Mouse (Mus musculus) bone marrow, adult 2 months (tissue): ENCODE measurements around the gene Ccnk. TPM values are rescaled to one million over a fixed set of nuclear protein-coding genes. Genes with fewer than 3 reads are reported as not detected.

ENCODE experiments used
- H3K27ac ChIP-seq: fragments of 200-500 bp; 2 replicates; pipeline ENCODE4 v1.5.1; 2012; ENCODE audit warnings: low read depth, mild to moderate bottlenecking, control low read depth, inconsistent platforms, low read length; ENCODE audit not compliant: control insufficient read depth, poor library complexity, insufficient read depth
- H3K4me1 ChIP-seq: fragments of 200-500 bp; 2 replicates; pipeline ENCODE4 v1.6.1; 2011; ENCODE audit warnings: low read length; ENCODE audit not compliant: control insufficient read depth, insufficient read depth
- H3K4me3 ChIP-seq: fragments of 200-500 bp; replicated peaks from 2 replicates; pipeline ENCODE3; 2011; ENCODE audit warnings: mild to moderate bottlenecking, low read depth, low read length, control low read depth; ENCODE audit not compliant: control insufficient read depth
- CTCF ChIP-seq: fragments of 200-500 bp; IDR thresholded peaks from 2 replicates; pipeline ENCODE4 v1.5.1; 2011; ENCODE audit warnings: low read length, control low read depth; ENCODE audit not compliant: control insufficient read depth, insufficient read depth
- POLR2A ChIP-seq: fragments of 200-500 bp; IDR thresholded peaks from 2 replicates; pipeline ENCODE4 v1.6.1; 2011; ENCODE audit warnings: low read depth, mild to moderate bottlenecking, control low read depth, low read length, borderline replicate concordance; ENCODE audit not compliant: control insufficient read depth
- WGBS: fragments of 180-500 bp; shearing (Covaris S2); methylation state at CpG from one replicate; pipeline ENCODE4 v1.1.7; 2018; 5-methylcytosine and 5-hydroxymethylcytosine counted together
- polyA plus RNA-seq: library from polyadenylated mRNA; stranded (reverse); fragments of >200 nt; gene quantifications from 2 replicates; pipeline ENCODE4 v1.2.4, GENCODE M21; 2011; ENCODE audit warnings: low replicate concordance; ENCODE audit not compliant: missing spikeins, insufficient read depth, insufficient read length

Gene Ccnk
- polyA plus RNA-seq, 1 experiment = 21.9 TPM

GRCm38 (mm10) chr12:108213090-108214041 is 34.0 kb downstream of the Ccnk start:
- TF ChIP-seq POLR2A = no peak
- TF ChIP-seq CTCF = no peak
- H3K4me3 ChIP-seq = no peak overlapping the region
- 62% methylated on average over 18 of the region's 18 CpGs for WGBS
- no peaks in the 10 kb centered on the region for H3K4me1 ChIP-seq
- H3K27ac ChIP-seq = no peak overlapping the region

GRCm38 (mm10) chr12:108215090-108215489 is 35.7 kb downstream of the Ccnk start:
- H3K27ac ChIP-seq = no peak overlapping the region
- H3K4me3 ChIP-seq = no peak overlapping the region
- TF ChIP-seq POLR2A (no peak), CTCF (no peak)
- 91% methylated on average over 8 of the region's 8 CpGs for WGBS
- no peaks in the 10 kb centered on the region for H3K4me1 ChIP-seq

DNA sequence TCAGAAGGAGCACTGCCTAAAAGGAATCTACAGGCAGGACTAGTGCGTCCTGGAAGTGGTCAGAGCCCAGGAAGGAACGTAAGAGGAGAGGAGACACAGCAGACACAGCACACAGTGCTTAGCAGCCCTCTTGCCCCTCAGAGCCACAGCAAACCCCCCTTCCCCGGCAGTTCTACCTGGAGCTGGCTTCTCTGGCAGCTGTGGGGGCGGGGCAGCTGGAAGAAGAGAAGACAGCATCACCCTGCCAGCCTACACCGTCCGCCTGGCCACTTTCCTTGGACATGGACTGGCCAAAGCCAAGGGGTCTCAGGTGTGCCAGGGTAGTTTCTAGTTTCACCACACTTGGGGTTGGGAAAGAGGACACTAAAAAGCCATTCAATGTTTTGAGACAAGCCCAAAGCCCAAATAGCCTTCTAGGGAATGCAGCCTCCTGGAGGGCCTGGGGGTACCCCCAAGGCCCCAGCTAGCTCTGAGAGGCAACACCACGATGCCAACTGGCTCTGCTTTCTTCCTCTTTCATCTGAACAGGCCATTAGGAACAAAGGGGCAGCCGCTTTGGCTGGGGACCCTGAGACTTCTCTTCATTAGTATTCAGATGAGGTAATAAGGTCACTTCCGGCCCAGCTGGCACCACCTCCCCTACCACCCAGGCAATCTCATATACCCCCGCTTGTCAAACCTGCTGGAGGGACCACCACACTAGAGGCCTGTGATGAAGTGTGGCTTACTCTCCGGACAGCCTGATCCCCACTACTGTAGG is 37.4 kb downstream of the Ccnk start:
- Histone ChIP-seq H3K4me3 (no peak overlapping the region), H3K4me1 (no peaks in the 10 kb centered on the region), H3K27ac (no peak overlapping the region)
- 71% methylated on average over 11 of the region's 11 CpGs for WGBS
- TF ChIP-seq CTCF (no peak), POLR2A (no peak)

- no peak for TF ChIP-seq POLR2A
- TF ChIP-seq CTCF = peak; percentile 59
- WGBS = 58% methylated on average over 5 of the region's 5 CpGs
- no peaks in the 10 kb centered on the region for H3K4me1 ChIP-seq
- H3K4me3 ChIP-seq = no peak overlapping the region
- no peak overlapping the region for H3K27ac ChIP-seq
These were observed 38.2 kb downstream of the Ccnk start for GRCm38 (mm10) chr12:108217572-108217971.

DNA sequence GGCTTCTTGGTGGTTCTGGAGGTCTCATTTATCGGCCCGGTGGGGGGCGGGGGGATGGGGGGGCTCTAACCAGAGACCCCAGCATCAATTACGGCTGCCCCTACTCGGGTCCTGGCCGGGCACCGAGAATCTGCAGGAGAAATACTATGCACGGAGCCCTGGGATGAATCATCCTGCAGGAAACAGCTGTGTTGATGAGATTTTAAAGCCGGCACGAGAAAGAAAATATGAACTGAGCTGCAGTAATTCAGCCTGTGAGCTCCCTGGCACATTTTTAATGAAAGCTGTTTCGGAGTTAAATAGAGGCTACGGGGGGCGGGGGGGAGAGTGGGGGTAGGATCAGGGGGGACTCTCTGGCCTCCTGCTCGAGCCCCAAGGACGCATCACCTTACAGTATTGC is 39.8 kb downstream of the Ccnk start:
- Histone ChIP-seq H3K4me1 (no peaks in the 10 kb centered on the region), H3K27ac (no peak overlapping the region)
- WGBS = 64% methylated on average over 15 of the region's 15 CpGs

DNA sequence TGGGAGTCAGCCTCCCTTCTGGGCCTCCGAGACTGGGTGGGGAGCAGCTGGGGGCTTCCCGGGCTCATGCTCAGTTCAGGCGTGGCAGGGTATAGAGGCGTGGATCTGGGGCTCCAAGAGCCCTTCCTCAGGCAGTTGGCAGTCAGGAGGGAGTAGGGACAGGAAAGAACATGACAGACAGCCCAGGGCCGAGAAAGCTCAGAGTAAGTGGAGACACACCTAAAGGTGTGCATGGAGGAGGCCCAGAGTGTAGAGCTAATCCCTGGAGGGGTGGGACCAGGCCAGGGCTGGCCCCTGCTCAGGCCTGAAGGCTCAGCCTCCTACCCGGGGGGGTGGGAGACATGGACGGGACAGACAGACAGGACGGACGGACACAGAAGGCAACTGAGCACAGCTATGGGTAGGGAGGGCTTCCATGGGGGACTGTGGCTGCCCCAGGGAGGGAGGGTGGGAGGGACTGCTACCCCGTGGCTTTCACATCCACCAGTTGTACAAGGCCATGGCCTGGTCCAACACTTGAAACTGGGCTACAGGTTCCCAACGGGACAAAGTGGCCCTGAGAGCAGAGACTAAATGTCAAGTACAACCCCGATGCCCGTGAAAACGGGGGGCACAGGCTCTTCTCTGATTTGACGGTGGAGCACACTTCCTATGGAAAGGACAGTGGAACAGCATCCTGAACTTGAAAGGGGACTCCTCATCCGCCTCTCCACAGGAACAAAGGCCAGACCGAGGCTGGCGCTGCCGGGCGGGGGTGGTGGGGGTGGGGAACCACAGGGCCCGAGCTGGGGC is 40.6 kb downstream of the Ccnk start:
- H3K27ac ChIP-seq = no peak overlapping the region
- TF ChIP-seq POLR2A (no peak), CTCF (no peak)
- WGBS = 86% methylated on average over 21 of the region's 21 CpGs

More for the DNA sequence above, 39.8 kb downstream of the Ccnk start:
- TF ChIP-seq POLR2A = no peak
- no peak for TF ChIP-seq CTCF
- H3K4me3 ChIP-seq = no peak overlapping the region

DNA sequence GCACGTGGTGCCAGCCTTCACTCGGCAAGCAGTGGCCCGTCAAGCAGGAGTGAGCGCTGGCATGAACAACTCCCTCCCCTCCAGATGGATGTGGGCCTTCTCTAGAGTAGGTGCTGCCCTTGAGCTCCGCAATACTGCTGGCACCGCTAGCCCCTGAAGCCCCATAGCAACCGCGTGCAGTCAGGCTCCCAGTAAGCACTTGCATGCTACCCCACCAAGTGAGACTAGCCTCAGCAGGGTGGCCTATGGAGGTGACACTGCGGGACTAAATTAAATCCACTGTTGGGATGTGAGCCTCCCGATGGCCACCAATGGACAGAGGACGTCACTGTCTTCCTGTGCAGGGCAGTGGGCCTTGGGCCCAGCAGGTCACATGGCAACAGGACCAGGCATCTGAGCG is 41.2 kb downstream of the Ccnk start:
- Histone ChIP-seq H3K4me3 (no peak overlapping the region), H3K27ac (no peak overlapping the region), H3K4me1 (no peaks in the 10 kb centered on the region)
- TF ChIP-seq POLR2A (no peak), CTCF (no peak)
- WGBS = 85% methylated on average over 12 of the region's 12 CpGs

More for the DNA sequence above, 40.6 kb downstream of the Ccnk start:
- Histone ChIP-seq H3K4me3 (no peak overlapping the region), H3K4me1 (no peaks in the 10 kb centered on the region)

GRCm38 (mm10) chr12:108221206-108221605 is 41.8 kb downstream of the Ccnk start:
- TF ChIP-seq CTCF (no peak), POLR2A (no peak)
- WGBS = 64% methylated on average over 10 of the region's 10 CpGs

More at GRCm38 (mm10) chr12:108221206-108221605, 41.8 kb downstream of the Ccnk start:
- Histone ChIP-seq H3K4me3 (no peak overlapping the region), H3K4me1 (no peaks in the 10 kb centered on the region), H3K27ac (no peak overlapping the region)
